Mouse (Mus musculus) olfactory bulb, adult 2 months (tissue): ENCODE measurements around the gene Hivep3. TPM values are rescaled to one million over a fixed set of nuclear protein-coding genes. Genes with fewer than 3 reads are reported as not detected.
A peak's percentile ranks its signal among the peaks of the same experiment; 100 is the strongest.

ENCODE experiments used
- H3K27ac ChIP-seq: fragments of 200-500 bp; 2 replicates; pipeline ENCODE4 v1.5.1; 2012; ENCODE audit warnings: low read depth, low read length; ENCODE audit not compliant: insufficient read depth
- H3K4me1 ChIP-seq: fragments of 200-500 bp; 2 replicates; pipeline ENCODE4 v1.6.1; 2012; ENCODE audit warnings: low read length; ENCODE audit not compliant: control insufficient read depth, insufficient read depth
- H3K4me3 ChIP-seq: fragments of 200-500 bp; 2 replicates; pipeline ENCODE4 v1.5.1; 2012; ENCODE audit warnings: mild to moderate bottlenecking, low read depth, low read length, moderate library complexity; ENCODE audit not compliant: insufficient read depth
- CTCF ChIP-seq: fragments of 200-500 bp; IDR thresholded peaks from 2 replicates; pipeline ENCODE4 v1.5.1; 2012; ENCODE audit warnings: low read depth, mild to moderate bottlenecking, low read length, moderate library complexity; ENCODE audit not compliant: insufficient read depth
- POLR2A ChIP-seq: fragments of 200-500 bp; IDR thresholded peaks from 2 replicates; pipeline ENCODE4 v1.6.1; 2012; ENCODE audit warnings: mild to moderate bottlenecking, low read depth, low read length, moderate library complexity; ENCODE audit not compliant: insufficient read depth
- WGBS: fragments of 180-500 bp; shearing (Covaris S2); methylation state at CpG from one replicate; pipeline ENCODE4 v1.1.7; 2018; 5-methylcytosine and 5-hydroxymethylcytosine counted together
- polyA plus RNA-seq: library from polyadenylated mRNA; stranded (reverse); fragments of >200 nt; gene quantifications from 2 replicates; pipeline ENCODE4 v1.2.4, GENCODE M21; 2012; ENCODE audit warnings: low replicate concordance; ENCODE audit not compliant: missing spikeins, insufficient read depth, insufficient read length

Gene Hivep3
- polyA plus RNA-seq, result 55.7 TPM in 1 of 2 replicates, not detected in the other

- Histone ChIP-seq H3K4me3 (peak within 1 kb of the TSS; percentile 93), H3K4me1 (no peaks in the 10 kb centered on the region), H3K27ac (peak within 1 kb of the TSS; percentile 76)
- TF ChIP-seq POLR2A (peak; percentile 59), CTCF (no peak)
- WGBS, result under 1% methylated on average over 47 of the region's 47 CpGs
These were observed at the start of gene Hivep3 for GRCm38 (mm10) chr4:119733184-119733880. Gene Hivep3, plus strand, starts transcription at chr4:119733784.

GRCm38 (mm10) chr4:119685746-119686145 is 47.8 kb upstream of the Hivep3 start:
- 95% methylated on average over 2 of the region's 2 CpGs for WGBS
- H3K4me1 ChIP-seq, result peaks cover 3% of the 10 kb centered on the region
- no peak overlapping the region for H3K27ac ChIP-seq
- TF ChIP-seq POLR2A (no peak), CTCF (no peak)
- no peak overlapping the region for H3K4me3 ChIP-seq

GRCm38 (mm10) chr4:119698339-119698738 is 35.2 kb upstream of the Hivep3 start:
- WGBS, result 80% methylated on average over 2 of the region's 2 CpGs
- no peaks in the 10 kb centered on the region for H3K4me1 ChIP-seq
- H3K4me3 ChIP-seq, result no peak overlapping the region
- TF ChIP-seq CTCF, result no peak
- TF ChIP-seq POLR2A, result no peak
- H3K27ac ChIP-seq, result no peak overlapping the region

DNA sequence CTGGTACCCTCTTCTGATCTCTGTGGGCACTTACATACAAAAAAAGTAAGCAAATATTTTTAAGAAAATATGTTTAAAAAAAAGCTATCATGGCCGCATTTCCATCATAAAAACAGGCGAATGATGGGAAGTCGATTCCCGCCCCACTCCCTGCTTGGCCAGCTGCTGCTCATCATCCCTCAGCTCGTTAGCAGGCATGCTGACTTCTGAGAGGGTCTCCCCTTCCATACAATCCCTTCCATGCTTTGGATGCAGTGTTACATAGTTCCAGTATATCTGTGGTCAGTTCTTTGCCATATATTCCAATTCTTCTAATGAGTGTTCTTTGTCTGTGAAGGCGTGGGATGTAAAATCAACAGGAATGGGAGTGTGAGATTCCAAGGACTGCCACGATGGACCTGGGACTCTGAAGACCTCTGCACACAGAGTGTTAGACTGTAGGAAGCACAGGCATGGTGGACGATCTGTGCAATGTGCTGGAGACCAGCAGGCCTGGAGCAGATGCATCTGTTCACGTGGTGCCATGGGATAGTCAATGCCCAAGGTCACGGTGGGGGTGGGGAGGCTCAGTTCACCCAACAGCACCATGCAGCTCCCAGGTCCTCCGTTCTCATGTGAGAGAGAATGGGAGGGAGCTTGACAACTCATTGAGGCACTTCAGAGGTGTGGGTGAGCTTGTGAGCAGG is 32.2 kb upstream of the Hivep3 start:
- TF ChIP-seq POLR2A, result no peak
- no peak for TF ChIP-seq CTCF
- WGBS, result 91% methylated on average over 11 of the region's 11 CpGs
- H3K27ac ChIP-seq, result no peak overlapping the region

DNA sequence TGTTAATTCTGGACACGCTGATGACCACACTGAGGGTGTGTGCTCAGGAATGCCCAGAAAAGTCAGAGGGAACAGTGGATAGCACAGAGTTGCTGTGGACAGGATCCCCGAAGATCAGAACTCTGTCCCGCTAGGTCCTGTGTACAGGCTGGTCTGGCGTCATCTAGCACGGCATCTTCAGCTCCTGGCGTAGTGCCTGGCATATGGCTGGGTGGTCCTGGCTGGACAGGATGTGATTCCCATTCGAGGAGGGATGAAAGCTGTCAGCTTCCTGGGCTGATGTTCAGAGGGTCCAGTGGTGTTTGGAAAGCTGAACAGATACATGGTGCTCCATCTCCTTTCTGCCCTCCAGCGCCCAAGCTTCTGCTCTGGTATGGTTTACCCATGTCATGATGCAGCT is 29.6 kb upstream of the Hivep3 start:
- 92% methylated on average over 8 of the region's 8 CpGs for WGBS
- Histone ChIP-seq H3K27ac (no peak overlapping the region), H3K4me1 (no peaks in the 10 kb centered on the region), H3K4me3 (no peak overlapping the region)
- no peak for TF ChIP-seq CTCF
- no peak for TF ChIP-seq POLR2A

More for the DNA sequence above, 32.2 kb upstream of the Hivep3 start:
- Histone ChIP-seq H3K4me3 (no peak overlapping the region), H3K4me1 (no peaks in the 10 kb centered on the region)

DNA sequence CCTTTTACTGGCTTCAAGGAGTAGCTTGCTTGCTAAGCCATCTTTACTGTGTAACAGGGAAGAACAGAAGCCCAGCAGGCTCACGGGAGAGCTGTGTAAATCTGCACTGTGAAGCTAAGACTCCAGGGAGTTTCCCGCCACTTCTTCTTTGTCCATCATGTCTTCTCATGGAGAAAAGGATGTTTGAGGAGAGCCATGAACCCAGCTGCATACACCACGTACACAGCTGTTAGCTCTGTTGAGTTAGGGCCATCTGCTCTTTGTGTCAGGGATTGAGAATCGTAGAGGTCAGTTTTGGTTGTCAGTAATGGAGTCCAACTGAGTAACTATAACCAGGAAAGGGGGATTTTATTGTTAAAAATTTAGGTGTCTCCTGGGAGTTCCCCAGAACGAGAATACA is 26.3 kb upstream of the Hivep3 start:
- Histone ChIP-seq H3K4me3 (no peak overlapping the region), H3K4me1 (no peaks in the 10 kb centered on the region), H3K27ac (no peak overlapping the region)
- 82% methylated on average over 5 of the region's 5 CpGs for WGBS
- TF ChIP-seq POLR2A (no peak), CTCF (no peak)

- WGBS, result 43% methylated on average over 3 of the region's 3 CpGs
- Histone ChIP-seq H3K4me1 (no peaks in the 10 kb centered on the region), H3K4me3 (no peak overlapping the region), H3K27ac (no peak overlapping the region)
- TF ChIP-seq CTCF, result no peak
- no peak for TF ChIP-seq POLR2A
These were observed 25.8 kb upstream of the Hivep3 start for GRCm38 (mm10) chr4:119707751-119708150.

- no peak overlapping the region for H3K27ac ChIP-seq
- 76% methylated on average over 4 of the region's 4 CpGs for WGBS
- H3K4me3 ChIP-seq, result no peak overlapping the region
- no peaks in the 10 kb centered on the region for H3K4me1 ChIP-seq
- no peak for TF ChIP-seq CTCF
- no peak for TF ChIP-seq POLR2A
These were observed 23.4 kb upstream of the Hivep3 start for GRCm38 (mm10) chr4:119710208-119710607.

DNA sequence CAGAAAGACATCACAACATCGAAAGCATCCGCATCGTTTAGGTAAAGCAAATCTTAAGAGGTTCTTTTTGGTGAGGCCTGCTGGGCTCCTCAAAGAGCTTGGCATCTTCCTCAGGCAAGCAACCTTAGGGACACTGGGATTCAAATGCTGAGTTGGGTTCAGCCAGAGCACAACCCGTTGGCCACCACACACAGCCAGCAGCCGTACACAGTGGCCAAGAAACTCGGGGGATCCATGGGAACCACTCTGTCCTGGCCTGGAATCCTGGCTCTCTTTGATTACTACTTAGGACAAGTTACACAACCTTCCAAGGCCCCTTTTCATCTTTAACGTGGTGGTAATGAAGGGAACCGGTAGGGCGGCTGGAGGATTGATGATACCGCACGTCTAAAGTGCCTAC is 16.1 kb upstream of the Hivep3 start:
- no peak overlapping the region for H3K27ac ChIP-seq
- no peak for TF ChIP-seq POLR2A
- no peak for TF ChIP-seq CTCF
- no peak overlapping the region for H3K4me3 ChIP-seq
- peaks cover 2% of the 10 kb centered on the region; the same call in 1 of the 2 replicates for H3K4me1 ChIP-seq
- 69% methylated on average over 11 of the region's 11 CpGs for WGBS
